Comparison of ENCODE assay signal across 8 mouse cellular contexts in genomic region chr3:36521073-36522060, GRCm38 (mm10). TPM values are rescaled to one million over a fixed set of nuclear protein-coding genes. Genes with fewer than 3 reads are reported as not detected.
A peak's percentile ranks its signal among the peaks of the same experiment; 100 is the strongest.
DNase-seq lines count a peak whose midpoint lies in the region; ATAC-seq and TF ChIP-seq lines count a peak whose summit lies in the region.
"Had no signal": no experiment of that assay in that cellular context is flagged by ENCODE, and none has a peak within 500 bp of the region (broad histone marks: within the 10 kb centered on the region; RNA-seq: fewer than 3 reads in every experiment).

Gene Gm11549, minus strand, starts transcription at chr3:36521813.

- no peaks in the 10 kb centered on the region for H3K36me3 ChIP-seq in liver, adult 2 months (ENCODE audit: control insufficient read depth, insufficient read depth, low read length)
- H3K36me3 ChIP-seq in forebrain, embryonic 16.5 days (ENCODE audit: control insufficient read depth, insufficient read depth), result no peaks in the 10 kb centered on the region
- H3K36me3 ChIP-seq in intestine, postnatal 0 days (ENCODE audit: control insufficient read depth, insufficient read depth), result no peaks in the 10 kb centered on the region
- no peaks in the 10 kb centered on the region for H3K36me3 ChIP-seq in midbrain, embryonic 16.5 days (ENCODE audit: control insufficient read depth, insufficient read depth, low read length)

- H3K79me2 ChIP-seq in liver, adult 2 months (ENCODE audit: control insufficient read depth, insufficient read depth, low read length), result no peaks in the 10 kb centered on the region

- TF ChIP-seq CTCF in liver, adult 2 months (IDR thresholded peaks at IDR 0.05; ENCODE audit: low read depth, low read length), result no peak
- no peak for TF ChIP-seq CTCF in intestine, postnatal 0 days (IDR thresholded peaks at IDR 0.05; ENCODE audit: low read depth)

- H3K9ac ChIP-seq in liver, adult 2 months (ENCODE audit: low read depth, low read length), result no peak within 1 kb of the TSS
- H3K9ac ChIP-seq in forebrain, embryonic 16.5 days (replicated peaks; ENCODE audit: low read depth, low read length), result peak within 1 kb of the TSS; percentile 60
- H3K9ac ChIP-seq in intestine, postnatal 0 days (ENCODE audit: low read depth, low read length), result peak within 1 kb of the TSS; percentile 51; the same call in 1 of the 2 replicates
- H3K9ac ChIP-seq in midbrain, embryonic 16.5 days (ENCODE audit: low read depth, low read length), result peak within 1 kb of the TSS; percentile 61

- ATAC-seq in common myeloid progenitor, adult 5-6 weeks (replicated peaks; ENCODE audit: low read depth, poor library complexity, severe bottlenecking), result peak; percentile 45; the same call in 1 of the 2 replicates
- peak; percentile 81 for ATAC-seq in forebrain, embryonic 16.5 days
- peak; percentile 73 for ATAC-seq in intestine, postnatal 0 days
- peak; percentile 86 for ATAC-seq in midbrain, embryonic 16.5 days

- peaks cover 3% of the 10 kb centered on the region; the same call in 1 of the 2 replicates for H3K4me1 ChIP-seq in liver, adult 2 months (ENCODE audit: control insufficient read depth, insufficient read depth, low read length)
- H3K4me1 ChIP-seq in forebrain, embryonic 16.5 days (replicated peaks; ENCODE audit: control insufficient read depth, insufficient read depth, low read length), result peaks cover 9% of the 10 kb centered on the region
- H3K4me1 ChIP-seq in intestine, postnatal 0 days (replicated peaks; ENCODE audit: control insufficient read depth, insufficient read depth, low read length), result no peaks in the 10 kb centered on the region
- H3K4me1 ChIP-seq in midbrain, embryonic 16.5 days (ENCODE audit: control insufficient read depth, insufficient read depth, low read length), result peaks cover 3% of the 10 kb centered on the region; the same call in 1 of the 2 replicates

- no peak within 1 kb of the TSS for H3K27ac ChIP-seq in liver, adult 2 months (replicated peaks; ENCODE audit: insufficient read depth, low read depth, low read length)
- H3K27ac ChIP-seq in forebrain, embryonic 16.5 days (ENCODE audit: low read length), result no peak within 1 kb of the TSS
- no peak within 1 kb of the TSS for H3K27ac ChIP-seq in intestine, postnatal 0 days (ENCODE audit: low read depth, low read length)
- no peak within 1 kb of the TSS for H3K27ac ChIP-seq in midbrain, embryonic 16.5 days (ENCODE audit: low read length)

- H3K4me3 ChIP-seq in liver, adult 2 months (ENCODE audit: insufficient read depth, low read depth, low read length), result peak within 1 kb of the TSS; percentile 25; the same call in 1 of the 2 replicates
- H3K4me3 ChIP-seq in forebrain, embryonic 16.5 days (replicated peaks; ENCODE audit: low read length), result peak within 1 kb of the TSS; percentile 59
- peak within 1 kb of the TSS; percentile 46 for H3K4me3 ChIP-seq in intestine, postnatal 0 days (ENCODE audit: low read depth, low read length)
- H3K4me3 ChIP-seq in midbrain, embryonic 16.5 days (ENCODE audit: low read depth, low read length), result peak within 1 kb of the TSS; percentile 44
- H3K4me3 ChIP-seq: erythroblast, embryonic 14.5 days had no signal

- H3K4me2 ChIP-seq in forebrain, embryonic 16.5 days (ENCODE audit: low read length), result peak within 1 kb of the TSS; percentile 90
- H3K4me2 ChIP-seq in intestine, postnatal 0 days (replicated peaks; ENCODE audit: low read depth), result peak within 1 kb of the TSS; percentile 96
- peak within 1 kb of the TSS; percentile 72 for H3K4me2 ChIP-seq in midbrain, embryonic 16.5 days (ENCODE audit: low read length)

- no peaks in the 10 kb centered on the region for H3K9me3 ChIP-seq in forebrain, embryonic 16.5 days (ENCODE audit: control insufficient read depth, low read length)
- no peaks in the 10 kb centered on the region for H3K9me3 ChIP-seq in intestine, postnatal 0 days (ENCODE audit: control insufficient read depth)
- no peaks in the 10 kb centered on the region for H3K9me3 ChIP-seq in midbrain, embryonic 16.5 days (replicated peaks; ENCODE audit: control insufficient read depth, low read length, poor library complexity, severe bottlenecking)

- TF ChIP-seq POLR2A in liver, adult 2 months (IDR thresholded peaks at IDR 0.05; ENCODE audit: extremely low read depth, insufficient read depth, low read length), result no peak

- peaks cover 12% of the 10 kb centered on the region for H3K27me3 ChIP-seq in liver, adult 2 months (ENCODE audit: control insufficient read depth, insufficient read depth, low read length)
- H3K27me3 ChIP-seq in forebrain, embryonic 16.5 days (replicated peaks; ENCODE audit: control insufficient read depth, insufficient read depth, low read length), result peaks cover 11% of the 10 kb centered on the region; the same call in 1 of the 2 replicates
- 0 out of 2 replicates have a peak, but pooled peaks cover 6% of the 10 kb centered on the region for H3K27me3 ChIP-seq in intestine, postnatal 0 days (replicated peaks; ENCODE audit: control insufficient read depth, insufficient read depth, low read length)
- H3K27me3 ChIP-seq in midbrain, embryonic 16.5 days (ENCODE audit: control insufficient read depth, insufficient read depth, low read depth, low read length), result peaks cover 7% of the 10 kb centered on the region; the same call in 1 of the 2 replicates

- 3% methylated on average over 51 of the region's 51 CpGs for WGBS in liver, adult 2 months
- under 1% methylated on average over 51 of the region's 51 CpGs for WGBS in forebrain, embryonic 16.5 days
- 2% methylated on average over 51 of the region's 51 CpGs for WGBS in intestine, postnatal 0 days
- 1% methylated on average over 51 of the region's 51 CpGs for WGBS in midbrain, embryonic 16.5 days

- no peak for DNase-seq in liver, adult 2 months (ENCODE audit: extremely low read depth, low read depth, low spot score)
- no peak for DNase-seq in liver
- DNase-seq in spleen, postnatal 14 days (ENCODE audit: low spot score in 2 of 2), result no peak

RNA-seq across cellular contexts. Expression of gene Gm11549, which starts in this region (rescaled TPM):
- not detected in 2 replicates for total RNA-seq in liver, adult 2 months (2014; rRNA removed)
- not detected in 2 replicates for polyA plus RNA-seq in liver, adult 2 months (2012; rRNA removed)
- not detected in 2 replicates for total RNA-seq in common myeloid progenitor, adult 5-6 weeks (2017)
- 0.39 TPM in 2 replicates for polyA plus RNA-seq in forebrain, embryonic 16.5 days (2015; fragmentation: Nextera tagmentation; extraction: Ambion mirVana)
- polyA plus RNA-seq in intestine, postnatal 0 days (2015; fragmentation: Nextera tagmentation; extraction: Ambion mirVana), result 1.1 and 1.2 TPM in 2 replicates
- 0.30 and 0.35 TPM in 2 replicates for polyA plus RNA-seq in midbrain, embryonic 16.5 days (2015; fragmentation: Nextera tagmentation; extraction: Ambion mirVana)
- polyA plus RNA-seq: erythroblast, embryonic 14.5 days had no signal

Comparison
In these comparisons a context has a peak if more than half of its experiments do, and no peak if none do; other contexts are left out.
1. Peak in ATAC-seq in common myeloid progenitor, adult 5-6 weeks; RNA of the gene not detected or under 1 TPM.
2. Peak in ATAC-seq, H3K4me3 ChIP-seq, H3K9ac ChIP-seq and H3K4me2 ChIP-seq in forebrain, embryonic 16.5 days; RNA of the gene not detected or under 1 TPM.
3. Peak in ATAC-seq, H3K4me3 ChIP-seq, H3K9ac ChIP-seq and H3K4me2 ChIP-seq in midbrain, embryonic 16.5 days; RNA of the gene not detected or under 1 TPM.